Mouse (Mus musculus): ENCODE measurements at regions not wholly inside any gene's neighbourhood (a gene's known extent, or its start where the extent isn't known, plus 50 kb on each side); places are given as distances from the start of the nearest gene placed in this dataset.

DNA sequence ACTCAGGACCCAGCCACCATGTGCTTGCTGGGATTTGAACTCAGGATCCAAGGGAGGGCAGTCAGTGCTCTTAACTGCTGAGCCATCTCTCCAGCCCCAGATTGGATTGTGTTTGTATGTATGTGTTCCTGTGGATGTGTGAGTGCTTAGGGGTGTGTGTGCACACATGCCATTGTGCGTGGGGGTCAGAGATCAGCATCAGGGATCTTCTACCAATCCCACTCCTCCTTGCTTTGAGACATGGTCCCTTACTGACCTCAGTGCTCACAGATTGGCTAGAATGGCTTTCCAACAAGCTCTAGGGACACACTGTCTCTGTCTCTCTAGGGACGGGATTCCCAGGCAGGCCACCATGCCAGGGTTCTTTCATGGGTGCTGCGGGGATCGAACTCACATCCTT, 83.1 kb upstream of the Cpsf6 start:
- ATAC-seq (ENCODE audit: low FRiP score, low read depth) = no peak
- no peak overlapping the region for H3K9ac ChIP-seq (ENCODE audit: low read depth, low read length, severe bottlenecking)
- no peak overlapping the region for H3K4me2 ChIP-seq (replicated peaks; ENCODE audit: low read depth, low read length, severe bottlenecking)
- no peaks in the 10 kb centered on the region for H3K27me3 ChIP-seq (ENCODE audit: control insufficient read depth, insufficient read depth, low read length)
- no peaks in the 10 kb centered on the region for H3K4me1 ChIP-seq (ENCODE audit: control insufficient read depth, insufficient read depth, low read length)
- H3K4me3 ChIP-seq (replicated peaks; ENCODE audit: low read length) = no peak overlapping the region
- no peaks in the 10 kb centered on the region for H3K9me3 ChIP-seq (ENCODE audit: control insufficient read depth, low read length)
- no peak for TF ChIP-seq POLR2A (IDR thresholded peaks at IDR 0.05; ENCODE audit: borderline replicate concordance, extremely low read depth, insufficient read depth, insufficient read length)
- 99% methylated on average over 4 of the region's 4 CpGs for WGBS
- no peak overlapping the region for H3K27ac ChIP-seq (replicated peaks; ENCODE audit: low read depth, low read length)
- no peak for DNase-seq (ENCODE audit: low spot score)
- H3K36me3 ChIP-seq (ENCODE audit: control insufficient read depth, insufficient read depth, low read length) = no peaks in the 10 kb centered on the region

DNA sequence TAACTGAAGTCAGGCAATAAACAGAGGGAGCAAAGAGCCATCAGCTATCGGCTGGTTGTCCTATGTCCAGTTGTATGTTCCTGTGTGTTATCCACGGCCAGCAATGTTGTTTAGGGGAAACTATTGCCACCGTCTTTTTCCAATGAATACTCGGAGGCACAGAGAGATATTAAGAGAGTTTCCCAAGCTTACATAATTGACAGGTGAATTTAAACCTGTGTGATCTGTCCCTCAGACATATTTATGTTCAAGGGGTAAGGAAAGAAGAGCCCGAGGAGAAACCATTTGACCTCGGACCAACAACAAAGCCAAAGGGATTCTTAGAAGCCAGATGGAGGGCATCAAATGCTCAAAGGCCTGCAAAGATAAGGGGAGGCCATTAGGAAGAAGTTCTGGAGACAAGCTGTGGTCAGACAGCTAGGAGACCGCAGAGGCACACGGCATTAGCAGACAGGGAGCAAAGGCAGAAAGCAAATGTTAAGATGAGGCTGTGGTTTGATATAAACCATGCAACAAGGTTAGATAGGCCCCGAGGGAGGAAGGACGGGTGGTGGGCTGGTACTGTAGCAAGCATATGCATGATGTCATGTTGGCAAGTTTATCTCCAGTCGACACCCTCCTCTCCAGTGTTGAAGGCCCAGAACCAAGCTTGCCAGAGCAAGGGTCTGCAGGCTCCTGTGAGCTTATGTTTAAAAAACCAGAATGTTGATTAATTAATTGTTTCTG, 82.1 kb upstream of the Cpsf6 start:
- ATAC-seq (ENCODE audit: low FRiP score, low read depth) = no peak
- WGBS = 53% methylated on average over 11 of the region's 11 CpGs

DNA sequence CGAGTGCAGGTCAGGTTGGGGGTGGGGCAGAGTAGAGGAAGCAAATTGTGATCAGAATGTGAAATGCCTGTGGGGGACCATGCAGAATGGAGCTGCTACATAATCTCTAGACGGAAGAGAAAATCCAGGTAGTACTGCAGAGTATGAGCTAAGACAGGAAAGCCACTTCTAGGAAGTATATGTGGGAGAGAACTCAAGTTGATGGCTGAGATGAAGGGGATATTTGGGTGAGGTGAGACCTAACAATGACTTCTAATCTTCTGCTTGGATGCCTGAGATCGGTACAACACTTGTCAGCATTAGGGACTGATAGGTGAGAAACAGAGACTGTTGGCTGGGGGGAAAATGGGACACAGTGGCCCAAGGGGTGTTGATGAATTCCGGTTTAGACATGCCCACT, 81.4 kb upstream of the Cpsf6 start:
- peaks cover 5% of the 10 kb centered on the region; the same call in 1 of the 2 replicates for H3K4me1 ChIP-seq (ENCODE audit: control insufficient read depth, insufficient read depth, low read length)
- 80% methylated on average over 4 of the region's 4 CpGs for WGBS
- no peak overlapping the region for H3K27ac ChIP-seq (replicated peaks; ENCODE audit: low read depth, low read length)
- no peaks in the 10 kb centered on the region for H3K27me3 ChIP-seq (ENCODE audit: control insufficient read depth, insufficient read depth, low read length)
- no peak overlapping the region for H3K4me2 ChIP-seq (replicated peaks; ENCODE audit: low read depth, low read length, severe bottlenecking)
- no peak for ATAC-seq (ENCODE audit: low FRiP score, low read depth)
- TF ChIP-seq POLR2A (IDR thresholded peaks at IDR 0.05; ENCODE audit: borderline replicate concordance, extremely low read depth, insufficient read depth, insufficient read length) = no peak
- DNase-seq (ENCODE audit: low spot score) = no peak
- H3K36me3 ChIP-seq (ENCODE audit: control insufficient read depth, insufficient read depth, low read length) = no peaks in the 10 kb centered on the region
- H3K4me3 ChIP-seq (replicated peaks; ENCODE audit: low read length) = no peak overlapping the region
- no peaks in the 10 kb centered on the region for H3K9me3 ChIP-seq (ENCODE audit: control insufficient read depth, low read length)
- H3K9ac ChIP-seq (ENCODE audit: low read depth, low read length, severe bottlenecking) = no peak overlapping the region

More for the DNA sequence above, 82.1 kb upstream of the Cpsf6 start:
- Histone ChIP-seq H3K9ac (ENCODE audit: low read depth, low read length, severe bottlenecking) (no peak overlapping the region), H3K4me2 (replicated peaks; ENCODE audit: low read depth, low read length, severe bottlenecking) (no peak overlapping the region), H3K4me1 (ENCODE audit: control insufficient read depth, insufficient read depth, low read length) (peaks cover 5% of the 10 kb centered on the region; the same call in 1 of the 2 replicates), H3K27me3 (ENCODE audit: control insufficient read depth, insufficient read depth, low read length) (no peaks in the 10 kb centered on the region), H3K4me3 (replicated peaks; ENCODE audit: low read length) (no peak overlapping the region), H3K36me3 (ENCODE audit: control insufficient read depth, insufficient read depth, low read length) (no peaks in the 10 kb centered on the region), H3K9me3 (ENCODE audit: control insufficient read depth, low read length) (no peaks in the 10 kb centered on the region), H3K27ac (replicated peaks; ENCODE audit: low read depth, low read length) (no peak overlapping the region)
- TF ChIP-seq POLR2A (IDR thresholded peaks at IDR 0.05; ENCODE audit: borderline replicate concordance, extremely low read depth, insufficient read depth, insufficient read length) = no peak
- no peak for DNase-seq (ENCODE audit: low spot score)

DNA sequence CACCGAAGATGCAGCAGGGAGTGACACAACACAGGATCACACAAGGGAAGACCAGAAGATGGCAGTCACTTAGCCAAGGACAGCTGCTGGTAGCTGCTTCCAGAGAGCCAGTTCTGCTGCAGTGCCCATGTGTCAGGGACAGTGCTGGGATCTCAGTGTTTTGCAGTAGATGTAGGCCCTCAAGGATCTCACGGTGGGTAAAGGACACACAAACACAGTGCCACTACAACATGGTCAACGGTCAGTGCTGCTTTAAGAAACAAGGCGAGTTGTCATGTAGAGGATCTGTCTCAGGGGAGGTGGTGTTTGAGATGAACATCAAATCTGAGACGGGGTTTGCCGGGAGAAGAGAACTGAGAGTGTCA, 80.5 kb upstream of the Cpsf6 start:
- no peak overlapping the region for H3K4me2 ChIP-seq (replicated peaks; ENCODE audit: low read depth, low read length, severe bottlenecking)
- H3K9ac ChIP-seq (ENCODE audit: low read depth, low read length, severe bottlenecking) = no peak overlapping the region
- no peak overlapping the region for H3K4me3 ChIP-seq (replicated peaks; ENCODE audit: low read length)
- H3K27ac ChIP-seq (replicated peaks; ENCODE audit: low read depth, low read length) = no peak overlapping the region
- H3K4me1 ChIP-seq (ENCODE audit: control insufficient read depth, insufficient read depth, low read length) = peaks cover 5% of the 10 kb centered on the region; the same call in 1 of the 2 replicates
- no peak for DNase-seq (ENCODE audit: low spot score)
- no peaks in the 10 kb centered on the region for H3K27me3 ChIP-seq (ENCODE audit: control insufficient read depth, insufficient read depth, low read length)
- no peaks in the 10 kb centered on the region for H3K36me3 ChIP-seq (ENCODE audit: control insufficient read depth, insufficient read depth, low read length)
- ATAC-seq (ENCODE audit: low FRiP score, low read depth) = no peak
- WGBS = 92% methylated on average over 6 of the region's 6 CpGs
- no peak for TF ChIP-seq POLR2A (IDR thresholded peaks at IDR 0.05; ENCODE audit: borderline replicate concordance, extremely low read depth, insufficient read depth, insufficient read length)
- H3K9me3 ChIP-seq (ENCODE audit: control insufficient read depth, low read length) = no peaks in the 10 kb centered on the region

DNA sequence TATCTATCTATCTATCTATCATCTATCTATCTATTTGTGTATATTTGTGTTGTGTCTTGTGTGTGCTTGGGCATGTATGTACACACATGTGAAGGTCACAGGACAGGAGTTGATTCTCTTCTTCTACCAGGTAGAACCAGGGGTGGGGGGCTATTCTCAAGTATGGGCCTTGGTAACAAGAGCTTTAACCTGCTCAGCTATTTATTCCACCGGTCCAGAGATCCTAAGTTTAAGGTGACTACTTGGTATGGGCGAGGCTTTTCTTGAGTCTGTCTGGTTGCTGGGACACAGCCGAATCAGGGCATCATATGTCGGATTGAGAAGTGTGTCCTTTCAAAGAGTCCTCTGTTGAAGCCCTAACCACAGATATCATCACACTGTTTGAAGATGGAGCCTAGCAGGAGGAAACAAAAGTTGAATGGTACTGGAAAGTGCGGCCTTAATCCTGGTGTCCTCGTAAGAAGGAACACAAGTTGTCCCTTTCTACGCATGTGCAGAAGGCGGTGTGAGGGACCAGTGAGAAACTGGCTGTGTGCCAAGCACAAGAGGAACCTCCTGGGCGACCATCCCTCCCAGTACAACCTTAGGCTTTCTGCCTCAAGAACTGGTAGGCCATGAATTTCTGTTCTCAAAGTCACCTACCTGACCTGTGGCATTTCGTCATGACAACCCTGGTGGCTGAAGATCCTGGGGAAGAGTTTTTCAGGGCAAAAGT, 80.0 kb upstream of the Cpsf6 start:
- no peak for TF ChIP-seq POLR2A (IDR thresholded peaks at IDR 0.05; ENCODE audit: borderline replicate concordance, extremely low read depth, insufficient read depth, insufficient read length)
- no peak overlapping the region for H3K27ac ChIP-seq (replicated peaks; ENCODE audit: low read depth, low read length)
- 93% methylated on average over 10 of the region's 10 CpGs for WGBS
- H3K9me3 ChIP-seq (ENCODE audit: control insufficient read depth, low read length) = no peaks in the 10 kb centered on the region
- peaks cover 5% of the 10 kb centered on the region; the same call in 1 of the 2 replicates for H3K4me1 ChIP-seq (ENCODE audit: control insufficient read depth, insufficient read depth, low read length)
- H3K36me3 ChIP-seq (ENCODE audit: control insufficient read depth, insufficient read depth, low read length) = no peaks in the 10 kb centered on the region
- H3K27me3 ChIP-seq (ENCODE audit: control insufficient read depth, insufficient read depth, low read length) = no peaks in the 10 kb centered on the region
- ATAC-seq (ENCODE audit: low FRiP score, low read depth) = no peak
- H3K9ac ChIP-seq (ENCODE audit: low read depth, low read length, severe bottlenecking) = no peak overlapping the region
- no peak overlapping the region for H3K4me2 ChIP-seq (replicated peaks; ENCODE audit: low read depth, low read length, severe bottlenecking)
- no peak overlapping the region for H3K4me3 ChIP-seq (replicated peaks; ENCODE audit: low read length)
- no peak for DNase-seq (ENCODE audit: low spot score)

All from limb, embryonic 14.5 days (tissue).